Mouse (Mus musculus) midbrain, embryonic 10.5 days (tissue): ENCODE data around the gene Cebpa. TPM values are rescaled to one million over a fixed set of nuclear protein-coding genes. Genes with fewer than 3 reads are reported as not detected.

Experiments
- DNase-seq: peaks from one replicate; pipeline ENCODE4 v3.0.0-alpha.2; 2017; ENCODE audit warnings: low spot score
- H3K27ac ChIP-seq: fragments of 300-500 bp; sonication (generic); replicated peaks from 2 replicates; pipeline ENCODE4 v1.5.1; 2016; ENCODE audit warnings: mild to moderate bottlenecking
- H3K27me3 ChIP-seq: fragments of 300-500 bp; sonication (generic); 2 replicates; pipeline ENCODE4 v1.6.1; 2016; ENCODE audit warnings: low read depth, mild to moderate bottlenecking; ENCODE audit not compliant: poor library complexity, severe bottlenecking
- H3K36me3 ChIP-seq: fragments of 300-500 bp; sonication (generic); 2 replicates; pipeline ENCODE4 v1.6.1; 2016; ENCODE audit warnings: mild to moderate bottlenecking, moderate library complexity
- H3K4me1 ChIP-seq: fragments of 300-500 bp; sonication (generic); 2 replicates; pipeline ENCODE4 v1.6.1; 2016
- H3K4me3 ChIP-seq: fragments of 300-500 bp; sonication (generic); 2 replicates; pipeline ENCODE4 v1.5.1; 2016; ENCODE audit warnings: mild to moderate bottlenecking, moderate library complexity
- H3K9me3 ChIP-seq: fragments of 300-500 bp; sonication (generic); replicated peaks from 2 replicates; pipeline ENCODE4 v1.6.1; 2016; ENCODE audit warnings: mild to moderate bottlenecking
- WGBS: fragments of 180-500 bp; shearing (Covaris S2); methylation state at CpG from one replicate; pipeline ENCODE4 v1.1.7; 2016; 5-methylcytosine and 5-hydroxymethylcytosine counted together
- polyA plus RNA-seq: library from polyadenylated mRNA; unstranded; fragments of >200 nt; fragmentation: Nextera tagmentation; extraction: Ambion mirVana; gene quantifications from 2 replicates; pipeline ENCODE4 v1.2.1, GENCODE M21; 2016

The Cebpa gene
- polyA plus RNA-seq, 1 experiment from 2014 or later, result 0.38 TPM

- H3K27me3 ChIP-seq, result no peaks in the 10 kb centered on the region
- DNase-seq, result no peak
- no peak overlapping the region for H3K27ac ChIP-seq
- 93% methylated on average over 1 of the region's 1 CpGs for WGBS
- H3K9me3 ChIP-seq, result no peaks in the 10 kb centered on the region
- H3K4me3 ChIP-seq, result no peak overlapping the region
- H3K4me1 ChIP-seq, result peaks cover 12% of the 10 kb centered on the region; the same call in 1 of the 2 replicates
- no peaks in the 10 kb centered on the region for H3K36me3 ChIP-seq
These were observed 18.4 kb downstream of the Cebpa start for GRCm38 (mm10) chr7:35137524-35137923.

DNA sequence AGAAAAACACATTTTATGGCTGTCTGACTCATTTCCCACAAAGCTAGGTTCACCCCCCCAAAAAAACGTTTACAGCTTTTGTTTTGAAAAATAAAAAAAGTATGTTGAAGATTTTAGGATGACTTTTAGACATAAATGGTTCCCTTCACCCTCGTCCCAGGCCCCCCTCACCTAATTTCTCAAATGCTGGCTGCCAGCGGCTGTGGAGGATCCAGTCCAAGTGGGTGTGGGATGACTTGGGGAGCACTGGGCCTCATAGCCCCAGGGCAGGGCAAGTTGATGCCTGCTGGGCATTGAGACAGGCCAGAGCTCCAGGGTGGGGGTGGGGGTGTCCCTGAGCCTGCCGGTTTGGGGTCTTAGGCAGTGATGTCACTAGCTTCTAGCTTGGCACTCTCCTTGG, 19.4 kb downstream of the Cebpa start:
- H3K36me3 ChIP-seq, result no peaks in the 10 kb centered on the region
- H3K4me3 ChIP-seq, result no peak overlapping the region
- H3K27ac ChIP-seq, result no peak overlapping the region
- no peaks in the 10 kb centered on the region for H3K9me3 ChIP-seq
- H3K4me1 ChIP-seq, result peaks cover 12% of the 10 kb centered on the region; the same call in 1 of the 2 replicates
- no peak for DNase-seq
- 69% methylated on average over 4 of the region's 4 CpGs for WGBS
- no peaks in the 10 kb centered on the region for H3K27me3 ChIP-seq

- WGBS, result 87% methylated on average over 5 of the region's 5 CpGs
- H3K27me3 ChIP-seq, result no peaks in the 10 kb centered on the region
- no peak for DNase-seq
These were observed 20.8 kb downstream of the Cebpa start for GRCm38 (mm10) chr7:35139880-35140279.

DNA sequence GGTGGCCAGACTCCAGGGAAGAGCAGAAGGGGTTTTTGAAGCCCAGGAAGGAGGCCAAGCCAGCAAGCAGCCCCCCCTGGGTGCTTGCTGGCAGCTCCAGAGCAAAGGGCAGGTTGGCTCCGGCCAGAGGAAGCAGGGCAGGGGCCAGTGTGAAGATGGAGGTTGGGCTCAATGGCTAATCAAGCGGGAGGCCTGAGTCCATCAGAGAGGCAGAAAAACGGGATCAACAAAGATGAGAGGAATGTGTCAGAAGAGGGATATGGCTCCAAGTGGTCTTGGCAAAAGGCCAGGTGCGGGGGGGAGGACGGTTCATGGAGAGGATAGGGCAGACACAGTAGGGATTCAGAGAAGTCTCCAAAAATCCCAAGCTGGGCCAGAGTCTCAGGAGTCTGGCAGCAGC, 22.4 kb downstream of the Cebpa start:
- Histone ChIP-seq H3K27ac (no peak overlapping the region), H3K9me3 (no peaks in the 10 kb centered on the region), H3K4me1 (peaks cover 8% of the 10 kb centered on the region; the same call in 1 of the 2 replicates), H3K36me3 (no peaks in the 10 kb centered on the region), H3K27me3 (no peaks in the 10 kb centered on the region), H3K4me3 (no peak overlapping the region)
- DNase-seq, result no peak
- WGBS, result 76% methylated on average over 5 of the region's 5 CpGs

More at GRCm38 (mm10) chr7:35139880-35140279, 20.8 kb downstream of the Cebpa start:
- Histone ChIP-seq H3K4me1 (peaks cover 16% of the 10 kb centered on the region; the same call in 1 of the 2 replicates), H3K4me3 (no peak overlapping the region), H3K9me3 (no peaks in the 10 kb centered on the region), H3K36me3 (no peaks in the 10 kb centered on the region), H3K27ac (no peak overlapping the region)

DNA sequence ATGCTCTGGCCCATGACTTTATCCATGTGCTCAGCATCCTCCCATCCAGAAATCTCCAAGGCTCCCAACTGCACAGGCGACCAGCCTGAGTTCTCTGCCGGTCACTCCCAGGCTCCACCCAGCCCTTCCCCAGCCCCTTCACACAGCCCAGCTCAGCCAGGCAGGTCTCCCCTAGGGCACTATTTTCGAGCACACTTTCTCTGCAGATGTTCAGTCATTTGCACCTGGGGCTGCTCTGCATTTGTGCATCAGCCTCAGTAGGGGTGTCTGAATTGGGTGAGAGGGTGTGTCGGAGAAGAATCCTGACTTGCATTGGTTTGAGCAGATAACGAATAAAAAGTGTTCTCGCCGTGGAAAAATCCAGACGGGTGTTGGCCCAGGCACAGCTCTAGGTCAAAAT, 23.4 kb downstream of the Cebpa start:
- no peak overlapping the region for H3K4me3 ChIP-seq
- 78% methylated on average over 8 of the region's 8 CpGs for WGBS
- H3K36me3 ChIP-seq, result no peaks in the 10 kb centered on the region
- no peaks in the 10 kb centered on the region for H3K27me3 ChIP-seq
- no peaks in the 10 kb centered on the region for H3K9me3 ChIP-seq
- peaks cover 11% of the 10 kb centered on the region for H3K4me1 ChIP-seq
- no peak for DNase-seq
- H3K27ac ChIP-seq, result no peak overlapping the region

DNA sequence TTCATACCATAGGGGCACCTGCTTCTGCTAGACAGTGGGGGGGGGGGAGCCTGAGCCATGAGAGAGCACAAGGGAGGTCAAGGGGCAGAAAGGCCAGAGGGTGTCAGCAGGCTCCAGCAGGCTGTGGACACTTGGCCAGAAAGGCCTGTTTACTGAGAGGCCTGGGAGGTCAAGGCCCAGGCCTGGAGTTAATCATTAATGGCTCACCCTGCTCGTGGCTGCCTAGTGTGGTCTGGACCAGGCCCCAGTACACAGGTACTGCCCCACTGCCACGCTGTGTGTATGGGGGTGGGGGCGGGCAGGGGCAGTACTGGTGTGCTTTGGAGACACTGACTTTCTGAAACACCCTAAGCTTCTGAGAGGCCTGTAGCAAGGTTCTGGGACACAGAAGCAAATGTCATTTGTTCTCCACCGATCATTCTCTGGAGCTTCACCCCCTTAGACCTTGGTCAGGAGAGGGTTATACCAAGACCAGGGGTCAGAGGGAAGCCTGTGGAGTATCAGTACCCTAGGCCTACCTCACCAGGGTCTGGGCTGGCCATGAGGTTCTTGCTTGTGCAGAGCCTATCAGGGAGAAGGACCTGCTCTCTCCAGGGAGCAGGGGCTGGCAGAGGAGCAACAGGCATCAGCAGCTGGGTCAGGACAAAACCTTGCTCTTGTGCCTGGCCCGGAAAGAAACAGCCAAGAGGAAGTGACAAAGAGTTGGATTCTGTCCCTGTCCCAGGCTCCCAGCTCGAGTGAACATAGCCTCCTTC, 24.9 kb downstream of the Cebpa start:
- WGBS, result 68% methylated on average over 6 of the region's 6 CpGs
- DNase-seq, result no peak
- Histone ChIP-seq H3K4me3 (no peak overlapping the region), H3K4me1 (peaks cover 17% of the 10 kb centered on the region), H3K36me3 (no peaks in the 10 kb centered on the region), H3K9me3 (no peaks in the 10 kb centered on the region), H3K27me3 (no peaks in the 10 kb centered on the region), H3K27ac (no peak overlapping the region)

DNA sequence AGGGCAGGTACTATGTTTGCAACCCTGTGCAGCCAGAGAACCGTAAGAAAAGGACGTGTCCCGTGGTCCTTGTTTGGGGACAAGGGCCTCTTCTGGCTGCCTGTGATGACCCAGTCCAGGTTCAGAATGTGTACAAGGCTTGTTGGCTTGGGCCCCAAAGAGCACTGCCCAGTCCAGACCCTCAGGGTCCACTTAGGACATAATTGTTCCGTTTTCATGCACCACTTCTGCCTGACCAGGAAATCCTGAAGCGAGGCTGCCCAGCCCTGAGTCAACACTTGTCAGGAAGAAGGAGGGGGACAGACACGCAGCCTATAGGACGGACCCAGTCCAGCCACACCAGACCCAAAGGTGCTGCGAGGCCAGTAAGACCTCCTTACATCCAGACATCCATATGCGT, 26.0 kb downstream of the Cebpa start:
- Histone ChIP-seq H3K36me3 (no peaks in the 10 kb centered on the region), H3K27me3 (no peaks in the 10 kb centered on the region), H3K27ac (no peak overlapping the region), H3K9me3 (no peaks in the 10 kb centered on the region), H3K4me3 (no peak overlapping the region), H3K4me1 (peaks cover 17% of the 10 kb centered on the region)
- no peak for DNase-seq
- WGBS, result 87% methylated on average over 9 of the region's 9 CpGs

DNA sequence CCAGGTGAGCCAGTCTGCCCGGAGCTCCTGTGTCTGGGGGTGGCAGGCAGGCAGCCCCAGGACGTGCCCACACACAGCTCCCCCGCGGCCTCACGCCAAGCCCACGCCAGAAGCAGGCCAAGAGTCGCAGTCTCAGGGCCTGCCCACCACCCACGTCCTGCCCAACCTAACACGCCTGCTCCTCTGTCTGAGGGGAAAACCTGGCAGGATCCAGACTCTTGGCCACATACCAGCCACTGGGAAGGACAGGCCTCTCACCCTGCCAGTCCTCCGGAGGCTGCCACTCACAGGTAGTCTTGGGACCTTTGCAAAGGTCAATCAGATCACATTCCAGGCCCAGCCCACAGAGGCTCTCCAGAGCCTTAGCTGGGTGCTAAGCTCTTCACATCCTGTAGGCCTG, 27.2 kb downstream of the Cebpa start:
- Histone ChIP-seq H3K36me3 (no peaks in the 10 kb centered on the region), H3K4me1 (peaks cover 17% of the 10 kb centered on the region), H3K27me3 (no peaks in the 10 kb centered on the region), H3K9me3 (no peaks in the 10 kb centered on the region), H3K4me3 (no peak overlapping the region), H3K27ac (0 out of 2 replicates have a peak overlapping the region, but pooled peaks have one; percentile 19)
- 90% methylated on average over 10 of the region's 10 CpGs for WGBS
- no peak for DNase-seq

DNA sequence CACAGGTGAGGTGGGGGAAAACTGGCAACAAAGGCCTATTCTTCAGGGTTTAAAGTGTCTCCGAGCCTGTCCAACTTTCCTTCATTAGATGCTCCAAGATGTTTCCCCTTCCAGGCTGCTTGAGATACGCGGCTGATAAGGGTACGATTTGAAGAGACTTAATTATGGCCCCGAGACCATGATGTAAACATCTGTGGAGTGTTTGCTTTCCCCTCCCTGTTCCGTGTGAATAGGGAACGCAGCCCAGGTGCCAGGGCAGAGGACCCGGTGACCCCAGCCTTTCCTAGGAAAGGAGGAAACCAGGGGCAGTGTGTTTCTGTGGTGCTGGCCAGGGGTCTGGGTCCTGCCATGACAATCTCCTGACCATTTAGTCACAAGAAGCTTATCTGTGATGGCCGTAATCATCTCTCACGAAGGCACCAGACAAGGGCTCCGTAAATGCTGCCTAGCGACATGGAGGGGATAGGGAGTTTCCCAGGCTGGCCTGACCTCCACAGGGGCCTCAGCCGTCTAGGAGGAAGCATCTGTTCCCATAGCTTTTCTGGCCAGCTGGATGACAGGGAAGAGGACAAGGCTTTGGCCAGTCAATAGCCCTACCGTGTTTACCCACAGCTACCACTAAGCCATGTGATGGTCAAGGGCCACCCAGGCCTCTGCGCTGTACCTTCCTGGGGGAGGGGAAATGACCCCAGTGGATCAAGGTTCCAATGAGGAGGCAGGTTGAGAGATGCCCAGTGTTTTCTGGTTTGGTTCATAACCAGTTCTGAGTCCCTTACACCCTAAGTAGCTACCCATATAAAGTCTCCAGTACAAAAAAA, 30.7 kb downstream of the Cebpa start:
- Histone ChIP-seq H3K36me3 (no peaks in the 10 kb centered on the region), H3K4me1 (peaks cover 12% of the 10 kb centered on the region), H3K4me3 (no peak overlapping the region), H3K27ac (peak overlapping the region; percentile 3; the same call in 1 of the 2 replicates), H3K9me3 (no peaks in the 10 kb centered on the region), H3K27me3 (no peaks in the 10 kb centered on the region)
- WGBS, result 82% methylated on average over 15 of the region's 15 CpGs
- no peak for DNase-seq

- Histone ChIP-seq H3K9me3 (no peaks in the 10 kb centered on the region), H3K4me1 (peaks cover 12% of the 10 kb centered on the region), H3K36me3 (no peaks in the 10 kb centered on the region), H3K27ac (no peak overlapping the region), H3K4me3 (no peak overlapping the region), H3K27me3 (no peaks in the 10 kb centered on the region)
- DNase-seq, result no peak
- WGBS, result 84% methylated on average over 5 of the region's 5 CpGs
These were observed 31.8 kb downstream of the Cebpa start for GRCm38 (mm10) chr7:35150860-35151259.

- 79% methylated on average over 12 of the region's 12 CpGs for WGBS
- Histone ChIP-seq H3K4me3 (no peak overlapping the region), H3K9me3 (peaks cover 2% of the 10 kb centered on the region; the same call in 1 of the 2 replicates), H3K27me3 (no peaks in the 10 kb centered on the region), H3K27ac (no peak overlapping the region), H3K36me3 (no peaks in the 10 kb centered on the region), H3K4me1 (peaks cover 3% of the 10 kb centered on the region; the same call in 1 of the 2 replicates)
- no peak for DNase-seq
These were observed 35.4 kb downstream of the Cebpa start for GRCm38 (mm10) chr7:35154449-35154848.

- DNase-seq, result no peak
- 78% methylated on average over 16 of the region's 16 CpGs for WGBS
- Histone ChIP-seq H3K27ac (no peak overlapping the region), H3K4me3 (no peak overlapping the region), H3K4me1 (peaks cover 3% of the 10 kb centered on the region; the same call in 1 of the 2 replicates), H3K27me3 (no peaks in the 10 kb centered on the region), H3K36me3 (no peaks in the 10 kb centered on the region), H3K9me3 (peaks cover 4% of the 10 kb centered on the region; the same call in 1 of the 2 replicates)
These were observed 37.7 kb downstream of the Cebpa start for GRCm38 (mm10) chr7:35156561-35157477.
